Mouse (Mus musculus): Measurements from ENCODE around the gene Mogat1. TPM values are rescaled to one million over a fixed set of nuclear protein-coding genes. Genes with fewer than 3 reads are reported as not detected.
"Not testable (repeated sequence)": the region's sequence is repeated elsewhere in the genome, so short reads cannot be mapped to it uniquely, and the experiment has no call there.

Gene Mogat1
- polyA plus RNA-seq (2015; fragmentation: Nextera tagmentation; extraction: Ambion mirVana): 0.40 and 0.80 TPM in 2 replicates

DNA sequence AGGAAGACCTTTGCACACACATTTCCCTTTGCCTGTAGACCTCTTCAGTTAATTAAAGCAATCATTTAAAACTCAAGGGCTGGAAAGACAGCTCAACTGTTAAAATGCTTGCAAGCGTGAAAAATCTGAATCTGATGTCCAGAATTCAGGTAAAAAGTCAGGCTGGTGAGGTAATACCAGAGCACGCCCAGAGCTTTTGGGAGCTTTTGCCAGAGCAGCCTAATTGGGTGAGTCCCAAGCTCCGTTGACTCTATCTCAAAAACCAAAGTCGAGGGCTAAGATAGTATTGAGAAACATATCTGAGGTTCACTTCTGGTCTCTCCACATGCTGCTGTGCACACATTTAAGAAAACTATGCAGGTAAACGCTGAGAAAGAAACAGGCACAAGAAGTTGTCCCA is at the start of gene Mogat1:
Gene Mogat1, plus strand, starts transcription at position 130 of the 400 bp plus-strand sequence.
- H3K36me3 ChIP-seq (replicated peaks): no peaks in the 10 kb centered on the region
- 72% methylated on average over 5 of the region's 5 CpGs for WGBS
- peak within 1 kb of the TSS; percentile 37 for H3K4me3 ChIP-seq

DNA sequence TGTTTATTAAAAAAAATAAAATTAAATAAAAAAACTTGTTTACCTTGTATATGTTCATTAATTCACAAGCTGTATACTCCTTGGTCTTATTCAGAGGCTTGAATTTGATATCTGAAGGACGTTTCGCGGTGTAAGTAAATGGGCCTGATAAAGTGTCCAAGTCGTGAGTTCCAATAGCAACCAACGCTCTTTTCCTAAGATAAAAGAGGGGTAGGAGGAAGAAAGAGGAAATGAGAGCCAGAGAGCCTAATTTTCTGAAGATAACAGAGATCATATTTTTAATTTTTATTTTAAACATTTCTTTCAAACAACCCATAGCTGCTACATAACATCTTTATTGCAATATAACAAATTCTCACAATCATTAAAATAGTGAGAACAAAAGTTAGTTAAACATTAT is 38.4 kb upstream of the Mogat1 start:
- no peak overlapping the region for H3K4me2 ChIP-seq
- no peak overlapping the region for H3K4me3 ChIP-seq
- 95% methylated on average over 5 of the region's 5 CpGs for WGBS
- H3K9ac ChIP-seq: no peak overlapping the region
- H3K9me3 ChIP-seq: no peaks in the 10 kb centered on the region
- no peaks in the 10 kb centered on the region for H3K4me1 ChIP-seq
- no peak for ATAC-seq (replicated peaks)
- no peaks in the 10 kb centered on the region for H3K27me3 ChIP-seq (replicated peaks)
- no peak overlapping the region for H3K27ac ChIP-seq
- peaks cover 23% of the 10 kb centered on the region; the same call in 1 of the 2 replicates for H3K36me3 ChIP-seq (replicated peaks)

More for the DNA sequence above, at the start of gene Mogat1:
- H3K27me3 ChIP-seq (replicated peaks): no peaks in the 10 kb centered on the region
- peak within 1 kb of the TSS; percentile 30 for H3K9ac ChIP-seq
- no peaks in the 10 kb centered on the region for H3K9me3 ChIP-seq
- peak within 1 kb of the TSS; percentile 59 for H3K4me2 ChIP-seq
- H3K27ac ChIP-seq: no peak within 1 kb of the TSS
- no peak for ATAC-seq (replicated peaks)
- peaks cover 5% of the 10 kb centered on the region for H3K4me1 ChIP-seq

DNA sequence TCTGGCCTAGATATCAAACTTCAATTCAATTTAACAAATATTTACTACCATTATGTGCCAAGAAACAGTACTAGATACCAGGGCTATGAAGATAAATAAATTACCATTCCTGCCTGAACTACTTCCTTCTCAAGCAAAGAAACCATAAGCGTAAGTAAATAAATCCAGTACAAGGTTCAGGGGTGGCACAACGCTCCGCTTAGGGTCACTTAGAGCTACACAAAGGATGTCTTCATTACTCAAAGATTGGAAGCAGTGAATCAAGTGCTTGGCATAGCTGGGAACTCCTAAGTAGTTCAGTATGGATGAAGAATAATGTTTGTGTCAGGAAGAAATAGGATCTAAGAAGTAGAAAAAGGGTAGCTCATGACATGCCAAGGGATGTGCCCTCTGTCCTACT is 27.4 kb upstream of the Mogat1 start:
- ATAC-seq (replicated peaks): no peak
- Histone ChIP-seq H3K36me3 (replicated peaks) (no peaks in the 10 kb centered on the region; the same call in 1 of the 2 replicates), H3K27me3 (replicated peaks) (no peaks in the 10 kb centered on the region), H3K9ac (no peak overlapping the region), H3K4me1 (peaks cover 17% of the 10 kb centered on the region), H3K9me3 (no peaks in the 10 kb centered on the region), H3K27ac (no peak overlapping the region), H3K4me2 (no peak overlapping the region), H3K4me3 (no peak overlapping the region)
- WGBS: 90% methylated on average over 3 of the region's 3 CpGs

DNA sequence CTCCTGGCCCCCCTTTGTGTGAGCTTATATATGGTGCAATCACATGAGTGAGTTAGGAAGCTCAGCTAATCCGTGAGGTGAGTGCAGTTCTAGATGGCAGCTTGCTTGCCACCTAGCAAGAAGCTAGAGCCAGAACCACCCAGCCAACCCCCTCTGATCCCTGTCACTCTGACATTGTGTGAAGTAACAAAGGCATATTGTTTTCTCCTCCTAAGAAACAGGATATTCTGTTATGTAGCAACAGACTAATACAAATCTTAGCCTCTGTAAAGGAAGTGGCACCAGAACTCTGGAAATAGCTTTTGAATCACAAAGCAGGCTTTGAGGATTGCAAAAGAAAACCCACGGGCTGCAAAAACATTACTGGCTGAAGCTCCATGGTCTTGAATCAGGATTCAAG is 26.4 kb upstream of the Mogat1 start:
- Histone ChIP-seq H3K4me1 (peaks cover 18% of the 10 kb centered on the region), H3K27me3 (replicated peaks) (no peaks in the 10 kb centered on the region), H3K27ac (no peak overlapping the region), H3K4me2 (no peak overlapping the region), H3K36me3 (replicated peaks) (no peaks in the 10 kb centered on the region; the same call in 1 of the 2 replicates), H3K9ac (no peak overlapping the region), H3K4me3 (no peak overlapping the region), H3K9me3 (no peaks in the 10 kb centered on the region)
- no peak for ATAC-seq (replicated peaks)
- 30% methylated on average over 2 of the region's 2 CpGs for WGBS

DNA sequence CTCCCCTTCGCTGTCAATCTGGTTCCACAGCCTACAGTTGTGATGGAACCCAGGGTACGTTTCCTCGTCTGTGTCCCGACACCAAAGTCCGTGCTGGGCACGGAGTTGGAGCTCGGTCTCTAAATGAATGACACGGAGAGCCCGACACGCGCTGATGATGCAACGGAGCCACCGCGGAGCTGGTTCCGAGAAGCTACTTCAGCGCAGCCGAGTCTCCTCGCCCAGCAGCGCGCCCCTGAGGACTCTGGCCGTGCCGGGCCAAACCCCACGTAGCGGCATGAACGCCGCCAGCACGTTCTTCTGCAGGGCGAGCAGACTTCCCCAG is 22.4 kb upstream of the Mogat1 start:
- Histone ChIP-seq H3K36me3 (replicated peaks) (no peaks in the 10 kb centered on the region), H3K9ac (peak overlapping the region; percentile 79), H3K27ac (peak overlapping the region; percentile 81), H3K4me2 (peak overlapping the region; percentile 92), H3K4me1 (peaks cover 24% of the 10 kb centered on the region), H3K9me3 (no peaks in the 10 kb centered on the region), H3K27me3 (replicated peaks) (no peaks in the 10 kb centered on the region), H3K4me3 (peak overlapping the region; percentile 82)
- ATAC-seq (replicated peaks): no peak; the same call in 1 of the 2 replicates
- under 1% methylated on average over 28 of the region's 28 CpGs for WGBS

DNA sequence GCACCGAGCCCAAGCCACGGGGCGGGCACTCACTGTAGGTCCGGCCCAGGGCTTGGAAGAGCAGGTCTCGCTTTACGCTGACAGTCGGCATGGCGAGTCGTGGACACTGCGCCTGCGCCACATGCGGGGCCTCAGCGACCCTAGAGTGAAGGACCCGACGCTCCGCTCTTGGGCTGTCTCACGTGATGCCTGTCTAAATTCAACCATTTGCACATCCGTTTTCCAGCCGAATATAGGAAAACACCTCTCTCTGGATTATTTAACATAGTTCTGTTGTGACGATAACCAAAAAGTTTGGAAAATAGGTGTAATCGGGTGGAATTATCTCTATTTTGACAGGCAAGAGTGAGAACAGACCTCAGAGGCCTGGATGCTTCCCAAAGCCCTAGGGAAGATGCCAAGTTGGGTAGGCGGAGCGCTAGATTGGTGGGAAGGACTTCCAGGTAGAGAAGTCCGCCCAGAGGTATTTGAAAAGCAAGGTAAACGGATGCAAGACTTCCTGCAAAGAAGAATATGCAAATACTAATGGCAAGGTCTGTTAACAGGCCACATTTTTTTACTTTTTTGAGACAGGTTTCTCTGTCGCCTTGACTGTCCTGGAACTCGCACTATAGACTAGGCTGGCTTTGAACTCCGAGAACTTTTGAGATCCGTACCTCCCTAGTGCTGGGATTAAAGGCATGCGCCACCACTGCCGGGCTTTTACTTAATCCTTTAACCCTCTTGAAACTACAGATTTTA is 21.9 kb upstream of the Mogat1 start, which contains the start of gene Farsb:
Gene Farsb, minus strand, starts transcription at position 146 of the 741 bp plus-strand sequence.
- peak within 1 kb of the TSS; percentile 82 for H3K4me3 ChIP-seq
- peak within 1 kb of the TSS; percentile 92 for H3K4me2 ChIP-seq
- no peaks in the 10 kb centered on the region for H3K9me3 ChIP-seq
- no peaks in the 10 kb centered on the region for H3K27me3 ChIP-seq (replicated peaks)
- peaks cover 24% of the 10 kb centered on the region for H3K4me1 ChIP-seq
- peak within 1 kb of the TSS; percentile 81 for H3K27ac ChIP-seq
- under 1% methylated on average over 31 of the region's 31 CpGs for whole genome bisulfite sequencing
- no peaks in the 10 kb centered on the region for H3K36me3 ChIP-seq (replicated peaks)
- peak within 1 kb of the TSS; percentile 79 for H3K9ac ChIP-seq
- peak; percentile 98 for ATAC-seq (replicated peaks)

DNA sequence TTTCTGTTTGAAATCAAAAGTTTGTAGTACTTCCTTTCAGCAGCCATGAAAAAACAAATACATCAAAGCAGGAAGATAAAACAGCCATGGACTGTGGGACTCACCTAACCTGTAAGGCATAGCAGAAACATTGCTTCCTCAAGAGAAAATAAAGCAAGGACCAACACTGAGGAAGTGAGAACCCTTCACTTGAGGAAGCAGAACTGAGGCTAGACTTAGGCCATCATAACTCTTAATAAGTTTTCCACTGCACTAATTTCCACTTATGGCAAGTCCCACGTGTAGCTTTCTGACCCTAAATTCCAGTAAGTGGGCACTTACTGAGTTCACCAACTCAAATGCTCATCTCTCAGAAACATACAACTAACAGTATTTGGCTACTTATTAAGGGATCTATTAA is 20.6 kb upstream of the Mogat1 start:
- H3K9me3 ChIP-seq: no peaks in the 10 kb centered on the region
- WGBS: 71% methylated on average over 1 of the region's 1 CpGs
- no peak for ATAC-seq (replicated peaks)
- H3K4me1 ChIP-seq: peaks cover 24% of the 10 kb centered on the region
- no peaks in the 10 kb centered on the region for H3K27me3 ChIP-seq (replicated peaks)
- H3K9ac ChIP-seq: no peak overlapping the region
- no peak overlapping the region for H3K27ac ChIP-seq
- H3K4me3 ChIP-seq: no peak overlapping the region
- H3K4me2 ChIP-seq: no peak overlapping the region
- no peaks in the 10 kb centered on the region for H3K36me3 ChIP-seq (replicated peaks)

DNA sequence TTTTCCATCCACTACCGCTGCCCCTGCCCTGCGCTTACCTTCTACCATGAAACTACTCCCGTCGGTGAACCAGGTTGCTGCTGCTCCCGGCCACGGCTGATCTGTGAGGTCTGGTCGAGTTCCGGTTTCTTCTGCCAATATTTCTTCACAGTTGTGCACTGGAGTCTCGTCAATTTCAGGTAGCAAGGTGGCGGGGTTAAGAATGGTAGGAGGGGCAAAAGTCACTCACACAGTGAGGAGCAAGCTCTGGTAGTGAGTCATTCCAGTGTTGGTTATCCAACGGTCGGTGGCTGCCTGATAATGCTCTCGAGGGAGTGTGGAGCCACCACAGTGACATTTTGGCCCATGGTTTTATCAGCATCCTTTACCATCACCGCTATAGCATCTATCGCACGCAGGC is 9.8 kb upstream of the Mogat1 start:
- no peak overlapping the region for H3K4me3 ChIP-seq
- no peak overlapping the region for H3K27ac ChIP-seq
- no peak overlapping the region for H3K4me2 ChIP-seq
- no peaks in the 10 kb centered on the region for H3K36me3 ChIP-seq (replicated peaks)
- no peak overlapping the region for H3K9ac ChIP-seq
- H3K9me3 ChIP-seq: no peaks in the 10 kb centered on the region
- H3K4me1 ChIP-seq: no peaks in the 10 kb centered on the region
- no peak for ATAC-seq (replicated peaks)
- 95% methylated on average over 16 of the region's 16 CpGs for WGBS
- H3K27me3 ChIP-seq (replicated peaks): no peaks in the 10 kb centered on the region

DNA sequence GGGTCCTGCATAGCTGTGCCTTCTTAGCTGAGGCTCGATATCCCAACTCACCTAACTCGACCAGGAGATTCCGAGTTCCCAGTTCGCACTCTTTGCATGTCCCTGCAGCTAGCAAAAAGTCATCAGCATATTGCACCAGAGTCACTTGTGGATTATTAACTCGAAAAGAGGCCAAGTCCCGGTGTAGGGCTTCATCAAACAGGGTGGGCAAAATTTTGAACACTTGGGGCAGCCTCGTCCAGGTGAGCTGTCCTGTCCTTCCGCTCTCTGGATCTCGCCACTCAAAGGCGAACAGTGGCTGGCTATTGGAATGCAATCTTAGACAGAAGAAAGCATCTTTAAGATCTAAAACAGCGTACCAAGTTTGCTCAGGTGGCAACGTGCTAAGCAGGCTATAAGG is 8.9 kb upstream of the Mogat1 start:
- not testable (repeated sequence) for H3K9ac ChIP-seq; H3K27me3 ChIP-seq (replicated peaks); H3K27ac ChIP-seq; H3K4me1 ChIP-seq; ATAC-seq (replicated peaks); H3K9me3 ChIP-seq; H3K4me2 ChIP-seq; H3K4me3 ChIP-seq; H3K36me3 ChIP-seq (replicated peaks)
- WGBS: 92% methylated on average over 12 of the region's 12 CpGs

DNA sequence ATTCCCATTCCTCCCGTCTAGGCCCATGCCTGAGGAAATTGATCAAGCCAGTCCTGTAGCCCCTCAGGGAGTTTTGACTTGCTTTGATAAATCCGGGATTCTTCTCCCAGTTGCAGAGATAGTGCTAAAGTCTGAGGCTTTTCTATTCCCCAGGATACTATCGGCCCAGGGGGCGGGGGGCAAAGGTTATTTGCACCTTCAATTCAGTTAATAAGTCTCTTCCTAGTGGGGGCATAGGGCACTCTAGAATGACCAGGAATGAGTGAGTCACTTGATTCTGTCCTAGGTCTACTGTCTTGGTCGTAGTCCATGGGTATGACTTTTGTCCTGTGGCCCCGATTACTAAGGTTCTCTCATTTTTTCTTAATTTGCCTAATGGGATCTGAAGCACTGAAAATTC is 8.3 kb upstream of the Mogat1 start:
- H3K27ac ChIP-seq: no peak overlapping the region
- H3K4me3 ChIP-seq: no peak overlapping the region
- H3K36me3 ChIP-seq (replicated peaks): no peaks in the 10 kb centered on the region
- no peaks in the 10 kb centered on the region for H3K27me3 ChIP-seq (replicated peaks)
- 87% methylated on average over 6 of the region's 6 CpGs for WGBS
- no peaks in the 10 kb centered on the region for H3K4me1 ChIP-seq
- H3K4me2 ChIP-seq: no peak overlapping the region
- no peaks in the 10 kb centered on the region for H3K9me3 ChIP-seq
- H3K9ac ChIP-seq: no peak overlapping the region
- no peak for ATAC-seq (replicated peaks)

DNA sequence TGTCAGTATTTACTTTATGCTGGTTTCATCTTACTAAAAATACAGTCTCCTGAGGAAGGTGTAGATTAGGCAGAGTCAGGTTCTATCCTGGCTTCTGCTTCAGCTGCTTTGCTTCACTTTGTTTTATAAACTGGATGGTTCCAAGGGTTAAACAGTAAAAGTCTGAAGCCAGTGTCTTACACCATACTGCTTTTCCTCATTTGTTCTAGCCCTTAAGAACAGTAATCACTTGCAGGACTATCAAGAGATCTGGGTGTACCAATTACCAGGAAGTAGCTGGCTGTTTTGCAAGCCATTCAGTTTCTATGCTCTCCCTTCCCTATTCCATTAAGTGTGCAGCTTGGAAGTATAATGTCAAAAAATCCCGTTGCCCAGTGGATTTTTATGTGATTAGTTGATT is 3.7 kb upstream of the Mogat1 start:
- Histone ChIP-seq H3K9ac (no peak overlapping the region), H3K27me3 (replicated peaks) (no peaks in the 10 kb centered on the region), H3K4me2 (no peak overlapping the region), H3K36me3 (replicated peaks) (no peaks in the 10 kb centered on the region), H3K4me1 (peaks cover 5% of the 10 kb centered on the region), H3K9me3 (no peaks in the 10 kb centered on the region), H3K4me3 (no peak overlapping the region), H3K27ac (no peak overlapping the region)
- ATAC-seq (replicated peaks): no peak
- 58% methylated on average over 1 of the region's 1 CpGs for WGBS

DNA sequence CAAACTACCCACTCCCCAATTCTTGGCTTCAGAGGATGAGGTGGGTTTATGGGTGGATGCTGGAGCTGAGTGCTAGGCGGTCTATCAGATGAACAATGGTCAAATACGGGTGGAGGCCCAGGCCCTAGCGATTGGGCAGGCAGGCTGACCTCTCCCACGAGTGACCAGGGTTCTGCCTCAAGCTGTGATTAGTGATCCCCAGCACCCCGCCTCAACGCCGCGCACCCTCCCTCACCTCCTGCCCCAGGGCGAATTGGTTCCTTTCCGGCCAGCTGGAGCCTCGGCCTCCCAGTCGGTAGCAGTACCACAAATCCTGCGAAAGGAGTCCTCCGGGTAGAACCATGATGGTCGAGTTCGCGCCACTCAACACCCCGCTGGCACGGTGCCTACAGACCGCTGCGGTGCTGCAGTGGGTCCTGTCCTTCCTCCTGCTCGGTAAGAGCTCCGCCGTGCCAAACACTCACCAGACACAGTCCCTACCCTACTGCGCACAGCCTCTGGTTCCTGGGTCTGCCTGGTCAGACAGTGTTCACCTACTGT is 900 bp downstream of the Mogat1 start, which contains the start of gene BC035947:
Gene BC035947, minus strand, starts transcription at position 538 of the 540 bp plus-strand sequence.
- peak; percentile 76; the same call in 1 of the 2 replicates for ATAC-seq (replicated peaks)
- Histone ChIP-seq H3K4me3 (peak within 1 kb of the TSS; percentile 37), H3K9me3 (no peaks in the 10 kb centered on the region), H3K27me3 (replicated peaks) (no peaks in the 10 kb centered on the region), H3K4me1 (peaks cover 5% of the 10 kb centered on the region), H3K36me3 (replicated peaks) (no peaks in the 10 kb centered on the region), H3K9ac (peak within 1 kb of the TSS; percentile 30), H3K4me2 (peak within 1 kb of the TSS; percentile 59), H3K27ac (no peak within 1 kb of the TSS)
- 3% methylated on average over 25 of the region's 25 CpGs for WGBS

DNA sequence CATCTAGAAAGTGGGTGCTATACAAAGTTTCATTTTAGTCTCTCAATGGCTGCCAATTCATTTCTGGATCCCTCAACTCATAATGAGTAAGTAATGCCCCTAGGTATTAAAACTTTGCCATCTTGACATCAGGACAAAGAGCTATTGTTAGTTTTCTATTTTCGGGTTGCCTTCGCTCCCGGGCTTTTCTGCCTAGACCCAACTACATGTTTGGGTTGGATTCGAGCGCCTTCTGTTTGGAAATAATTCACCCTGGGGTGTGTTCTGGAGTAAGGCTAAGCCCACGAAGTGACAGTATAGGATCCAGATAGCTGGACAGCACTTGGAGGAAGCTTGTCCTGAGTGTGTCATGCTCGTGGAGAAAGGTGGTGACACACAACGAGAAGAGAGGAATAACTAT is 2.0 kb downstream of the Mogat1 start:
- Histone ChIP-seq H3K9me3 (no peaks in the 10 kb centered on the region), H3K36me3 (replicated peaks) (no peaks in the 10 kb centered on the region), H3K4me2 (no peak overlapping the region), H3K27ac (no peak overlapping the region), H3K27me3 (replicated peaks) (no peaks in the 10 kb centered on the region), H3K4me3 (no peak overlapping the region), H3K4me1 (peaks cover 5% of the 10 kb centered on the region), H3K9ac (no peak overlapping the region)
- no peak for ATAC-seq (replicated peaks)
- 74% methylated on average over 8 of the region's 8 CpGs for WGBS
